Mouse (Mus musculus): Measurements from ENCODE around the gene Hmcn2.

Gene Hmcn2

DNA sequence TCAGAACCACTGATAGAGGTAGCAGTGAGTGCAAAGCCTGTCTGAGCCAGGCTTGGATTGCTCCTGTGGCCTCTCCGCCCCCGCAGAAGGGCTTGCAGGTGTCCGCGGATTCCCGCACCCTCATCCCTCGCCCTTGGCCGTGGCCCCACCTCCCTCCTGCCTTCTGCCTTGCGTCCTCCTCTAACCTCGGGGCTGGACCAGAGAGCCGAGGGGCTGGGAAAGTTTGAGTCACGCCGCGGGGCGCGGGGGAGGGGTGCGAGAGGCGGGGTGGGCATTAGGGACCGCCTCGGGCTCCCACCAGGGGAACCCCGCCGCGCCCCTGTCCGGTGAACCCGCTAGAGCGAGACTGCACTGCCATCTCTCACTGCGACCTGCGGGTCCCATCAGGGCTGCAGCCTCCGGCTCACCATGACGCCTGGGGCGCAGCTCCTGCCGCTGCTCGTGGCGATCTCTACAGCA is at the start of gene Hmcn2:
Gene Hmcn2, plus strand, starts transcription at position 409 of the 459 bp plus-strand sequence.
- DNase-seq (ENCODE audit: low read depth, low spot score), result no peak

DNA sequence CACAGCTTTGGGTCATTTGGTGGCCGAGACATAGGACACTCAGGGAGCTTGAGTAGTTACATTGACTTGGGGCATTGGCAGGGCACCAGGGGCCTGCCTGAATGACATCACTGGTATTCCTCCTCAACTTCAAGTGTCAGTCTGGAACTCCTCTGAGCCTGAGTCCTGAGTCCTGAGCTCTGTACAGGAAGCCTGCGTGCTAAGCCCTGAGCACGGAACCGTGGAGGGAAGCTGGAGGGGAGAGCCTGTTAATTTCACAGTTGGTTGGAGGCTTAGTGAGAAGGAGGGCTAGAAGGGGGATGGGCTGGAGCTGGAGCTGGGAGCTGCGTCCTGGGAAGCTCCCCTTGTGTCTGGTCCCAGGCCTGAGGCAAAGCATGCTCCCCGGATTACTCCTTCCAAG is 46.8 kb upstream of the Hmcn2 start:
- DNase-seq (ENCODE audit: low read depth, low spot score), result no peak

DNA sequence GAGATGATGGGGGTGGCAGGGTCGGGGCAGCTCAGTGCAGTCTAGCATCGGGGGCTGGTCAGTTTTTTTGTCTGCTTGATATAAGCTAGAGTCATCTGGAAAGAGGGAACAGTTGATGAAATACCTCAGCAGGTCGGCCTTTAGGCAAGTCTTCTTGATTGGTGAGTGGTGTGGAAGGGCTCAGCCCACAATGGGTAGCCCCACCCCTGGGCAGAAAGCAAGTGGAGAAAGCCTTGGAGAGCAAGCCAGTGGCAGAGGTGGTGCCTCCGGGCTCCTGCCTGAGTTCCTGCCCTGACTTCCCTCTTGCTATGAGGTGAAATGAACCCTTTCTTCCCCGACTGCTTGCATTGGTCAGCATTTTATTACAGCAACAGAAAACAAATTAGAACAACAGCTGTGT is 45.6 kb upstream of the Hmcn2 start:
- no peak for DNase-seq (ENCODE audit: low read depth, low spot score)

DNA sequence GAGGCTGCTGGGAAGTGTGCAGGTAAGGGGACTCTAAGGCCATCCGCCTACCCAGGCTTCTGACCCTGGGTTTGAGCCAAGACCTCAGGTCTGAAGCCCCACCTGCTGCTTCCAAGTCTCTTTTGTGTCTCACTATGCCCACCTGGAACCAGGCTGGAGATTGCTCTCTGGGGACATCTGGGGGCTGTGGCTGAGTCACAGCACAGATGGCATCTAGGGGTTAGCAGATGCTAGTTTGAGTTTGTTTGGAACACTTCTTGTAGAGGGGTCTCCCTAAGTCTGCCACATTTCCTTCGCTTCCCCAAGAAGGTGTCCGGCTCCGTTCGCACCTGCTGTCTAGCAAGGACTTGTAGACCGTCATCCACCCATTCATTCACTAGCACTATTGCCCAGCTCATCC is 45.0 kb upstream of the Hmcn2 start:
- no peak for DNase-seq (ENCODE audit: low read depth, low spot score)

DNA sequence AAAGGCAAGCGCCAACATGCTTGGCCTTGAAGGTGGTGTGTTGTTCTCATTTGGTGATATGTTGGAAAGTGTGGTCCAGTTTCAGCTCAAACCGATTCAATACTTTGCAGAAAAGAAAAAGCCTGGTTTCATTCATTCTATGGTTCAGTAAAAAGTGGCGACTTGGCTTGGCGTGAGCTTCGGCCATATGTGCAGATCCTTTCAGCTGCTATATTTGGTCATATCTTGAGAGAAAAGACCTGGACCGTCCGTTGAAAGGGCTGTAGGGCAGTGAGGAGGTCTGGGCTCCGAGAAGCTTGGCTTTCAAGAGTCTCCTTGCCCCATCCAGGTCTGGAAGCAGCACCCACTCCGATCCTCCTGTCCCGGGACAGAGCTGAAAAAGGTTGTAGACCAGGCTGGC is 44.4 kb upstream of the Hmcn2 start:
- DNase-seq (ENCODE audit: low read depth, low spot score), result no peak

DNA sequence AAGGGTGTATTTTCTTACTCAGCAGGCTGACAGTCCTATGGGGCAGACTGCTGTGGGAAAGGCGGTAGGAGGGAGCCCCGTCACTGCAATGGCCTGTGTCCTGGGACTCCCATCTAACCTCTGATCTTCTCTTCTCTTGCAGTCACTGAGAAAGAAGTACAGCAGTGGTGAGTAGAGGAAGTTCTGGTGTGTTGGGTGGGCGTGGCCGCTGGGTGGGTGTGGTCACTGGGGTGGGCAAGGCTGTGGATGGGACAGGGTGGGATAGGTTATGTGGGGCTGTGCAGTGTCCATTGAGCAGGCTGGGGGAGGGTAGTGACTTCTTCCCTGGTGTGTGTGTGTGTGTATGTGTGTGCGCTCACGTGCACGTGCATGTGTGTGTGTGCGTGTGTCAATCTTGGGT is 43.7 kb upstream of the Hmcn2 start:
- no peak for DNase-seq (ENCODE audit: low read depth, low spot score)

DNA sequence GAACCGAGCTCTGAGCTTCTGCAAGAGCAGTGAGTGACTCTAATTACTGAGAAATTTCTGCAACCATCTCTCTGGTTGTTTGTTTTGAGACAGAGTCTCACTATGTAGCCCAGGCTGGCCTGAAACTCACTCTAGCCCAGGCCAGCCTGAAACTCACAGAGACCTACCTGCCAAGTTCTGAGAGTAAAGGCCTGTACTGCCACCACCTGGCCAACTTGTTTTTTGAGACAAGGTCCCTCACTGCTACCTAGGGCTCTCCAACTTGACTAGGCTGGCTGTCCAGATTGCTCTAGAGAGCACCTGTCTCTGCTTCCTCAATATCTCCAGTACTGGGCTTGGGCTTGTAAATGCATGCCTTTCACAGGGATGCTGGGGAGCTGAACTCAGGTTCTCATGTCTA is 43.1 kb upstream of the Hmcn2 start:
- no peak for DNase-seq (ENCODE audit: low read depth, low spot score)

DNA sequence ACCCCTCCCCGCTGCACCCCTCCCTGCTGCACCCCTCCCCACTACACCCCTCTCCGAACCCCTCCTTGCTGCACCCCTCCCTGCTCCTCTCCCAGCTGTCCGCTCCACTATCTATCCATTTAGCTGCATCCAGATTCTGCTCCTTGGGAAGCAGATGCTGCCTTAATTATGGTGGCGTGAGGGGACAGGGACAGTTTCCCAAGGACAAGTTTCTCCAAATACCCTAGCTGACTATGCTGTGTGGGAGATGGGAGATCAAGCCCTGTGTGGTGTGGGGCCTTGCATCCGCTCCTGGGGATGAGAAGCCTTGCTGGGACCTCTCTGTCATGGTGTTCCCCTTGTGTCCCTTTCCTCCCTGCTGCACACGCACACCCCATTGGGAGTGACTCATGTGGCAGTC is 39.2 kb upstream of the Hmcn2 start:
- DNase-seq (ENCODE audit: low read depth, low spot score), result no peak

DNA sequence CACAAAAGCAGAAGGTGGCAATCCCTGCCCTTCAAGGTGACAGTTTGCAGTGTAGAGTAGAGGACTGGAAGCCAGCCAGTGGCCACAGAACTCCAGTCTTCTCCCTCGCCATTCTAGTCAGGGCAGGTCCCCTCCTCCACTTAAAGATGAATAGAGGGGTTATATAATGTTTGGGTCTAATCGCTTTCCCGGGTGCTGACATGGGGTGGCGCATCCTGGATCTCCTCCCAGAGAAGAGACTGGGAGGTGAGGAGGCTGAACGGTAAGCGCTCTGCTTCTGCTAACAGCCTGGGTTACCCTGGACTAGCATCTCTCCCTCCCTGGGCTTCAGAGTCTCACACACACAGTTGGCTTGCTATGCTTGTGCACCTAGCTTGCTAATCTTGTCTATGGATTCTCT is 36.4 kb upstream of the Hmcn2 start:
- no peak for DNase-seq (ENCODE audit: low read depth, low spot score)

DNA sequence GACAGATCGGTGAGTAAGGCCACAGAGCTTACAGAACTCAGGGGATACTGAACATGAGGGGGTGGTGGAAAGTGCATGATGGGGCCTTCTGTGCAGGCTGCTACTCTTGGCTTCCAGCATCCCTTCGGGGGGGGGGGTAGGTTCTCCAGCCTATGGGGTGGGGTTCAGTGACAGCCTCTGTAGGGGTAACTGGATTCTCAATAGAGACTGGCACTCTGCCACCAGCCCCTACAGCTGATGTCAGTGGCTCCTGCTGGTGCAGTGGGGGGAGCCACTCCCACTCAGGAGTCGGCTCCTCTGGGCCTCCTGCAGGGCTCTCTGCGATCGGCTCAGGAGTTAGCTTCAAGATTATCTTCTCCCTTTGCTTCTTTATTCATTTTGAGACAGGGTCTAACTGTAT is 35.7 kb upstream of the Hmcn2 start:
- no peak for DNase-seq (ENCODE audit: low read depth, low spot score)

DNA sequence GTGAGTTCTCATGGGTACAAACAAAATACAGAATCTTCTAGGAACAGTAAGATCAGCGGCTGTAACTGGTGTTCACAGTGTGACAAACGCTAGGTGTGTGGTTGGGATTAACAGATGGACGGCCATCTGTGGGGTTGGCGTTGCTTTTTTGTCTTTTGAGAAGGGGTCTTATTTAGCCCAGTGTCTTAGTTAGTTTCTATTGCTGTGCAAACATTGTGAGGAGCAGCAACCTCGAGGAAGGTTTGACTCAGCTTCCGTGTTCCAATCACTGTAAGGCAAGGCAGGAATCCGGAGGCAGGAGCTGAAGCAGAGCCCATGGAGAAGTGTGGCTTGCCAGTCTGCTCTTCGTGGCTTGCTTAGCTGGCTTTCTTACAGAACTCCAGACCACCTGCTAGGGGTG is 33.1 kb upstream of the Hmcn2 start:
- DNase-seq (ENCODE audit: low read depth, low spot score), result no peak

DNA sequence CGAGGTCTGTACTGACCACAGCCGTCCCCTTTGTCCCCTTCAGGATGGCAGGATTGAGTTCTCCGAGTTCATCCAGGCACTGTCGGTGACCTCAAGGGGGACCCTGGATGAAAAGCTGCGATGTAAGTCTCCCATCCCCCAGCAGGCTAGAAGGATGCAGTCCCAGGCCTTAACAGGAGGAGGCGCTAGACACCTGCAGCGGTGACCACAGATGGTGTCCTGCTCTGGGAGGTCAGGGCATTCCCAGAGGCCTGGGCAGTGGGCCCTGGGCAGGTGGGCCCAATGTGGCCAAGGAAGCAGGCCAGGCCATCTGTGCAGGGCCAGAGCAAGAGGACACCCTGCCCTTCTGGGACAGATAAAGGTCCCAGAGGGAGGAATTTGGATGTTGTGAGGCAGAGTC is 31.9 kb upstream of the Hmcn2 start:
- no peak for DNase-seq (ENCODE audit: low read depth, low spot score)

DNA sequence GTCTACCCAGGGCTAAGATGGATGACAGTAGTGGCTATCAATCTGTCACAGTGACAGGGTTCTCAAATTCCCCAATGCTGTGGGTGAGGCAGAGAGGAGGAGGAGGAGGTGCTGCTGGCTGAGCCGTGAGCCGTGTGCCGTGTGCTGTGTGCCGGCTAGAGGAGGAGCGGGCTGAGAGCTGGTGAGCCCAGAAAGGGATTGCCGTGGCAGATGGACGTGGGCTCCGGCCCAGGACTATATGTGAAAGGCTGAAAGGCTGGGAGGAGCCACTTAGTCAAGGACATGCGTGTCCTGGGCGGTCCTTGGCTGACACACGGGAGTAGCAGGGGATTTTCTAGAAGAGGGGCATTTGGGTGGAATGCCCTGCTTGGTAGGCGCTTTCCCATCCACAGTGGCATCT is 31.3 kb upstream of the Hmcn2 start:
- no peak for DNase-seq (ENCODE audit: low read depth, low spot score)

DNA sequence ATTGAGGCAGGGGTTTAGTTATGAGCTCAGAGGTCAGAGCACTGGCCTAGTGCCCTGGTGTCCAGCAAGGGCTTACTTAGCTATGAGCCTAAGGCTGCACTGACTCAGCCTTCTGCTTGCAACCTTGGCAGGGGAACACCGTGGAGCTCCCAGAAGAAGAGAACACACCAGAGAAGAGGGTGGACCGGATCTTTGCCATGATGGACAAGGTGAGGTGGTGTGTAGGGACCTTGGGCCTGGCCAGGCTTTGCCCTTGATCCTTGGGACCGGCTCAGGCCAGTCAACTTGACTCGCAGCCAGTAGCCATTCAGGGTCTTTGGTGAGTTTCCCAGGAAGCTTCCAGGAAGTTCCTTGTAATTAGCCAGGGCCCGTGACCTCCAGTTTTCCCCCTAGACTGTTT is 29.7 kb upstream of the Hmcn2 start:
- no peak for DNase-seq (ENCODE audit: low read depth, low spot score)

DNA sequence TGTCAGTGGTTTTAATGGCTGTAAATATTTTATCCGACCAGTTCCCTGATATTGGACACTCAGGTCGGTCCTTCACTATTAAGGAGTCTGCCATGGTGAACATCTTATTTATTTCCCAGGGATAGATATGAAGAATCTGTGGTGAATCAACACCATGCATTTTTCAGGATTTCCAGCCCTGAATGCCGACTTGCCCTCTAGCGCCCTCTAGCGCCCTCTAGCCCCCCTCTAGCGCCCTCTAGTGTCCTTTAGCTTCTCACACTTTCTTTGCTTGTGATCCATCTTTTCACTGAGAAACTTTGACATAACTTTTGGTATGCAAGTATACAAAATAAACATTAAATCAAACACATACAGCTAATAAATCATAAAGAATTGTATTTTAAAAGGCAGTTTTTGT is 22.8 kb upstream of the Hmcn2 start:
- DNase-seq (ENCODE audit: low read depth, low spot score), result peak; percentile 44

DNA sequence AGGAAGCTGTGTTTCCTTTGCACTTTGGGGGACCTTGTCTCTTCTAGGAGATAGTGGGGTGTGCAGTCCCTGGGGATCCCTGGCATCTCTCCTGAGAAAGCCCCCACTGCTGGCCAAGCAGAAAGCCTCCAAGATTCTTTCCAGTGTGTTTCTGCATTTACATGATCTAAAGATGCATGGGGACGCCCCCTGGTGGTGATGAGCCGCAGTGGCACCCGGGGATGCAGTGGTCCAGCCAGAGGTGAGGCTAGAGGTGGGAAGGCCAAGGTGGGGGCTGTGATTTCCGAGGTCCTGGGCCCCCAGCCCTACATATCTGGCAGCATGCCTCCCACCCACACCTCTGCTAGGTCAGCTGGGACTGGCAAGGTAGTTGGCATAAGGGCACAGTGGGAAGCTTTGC is 19.2 kb upstream of the Hmcn2 start:
- DNase-seq (ENCODE audit: low read depth, low spot score), result no peak

DNA sequence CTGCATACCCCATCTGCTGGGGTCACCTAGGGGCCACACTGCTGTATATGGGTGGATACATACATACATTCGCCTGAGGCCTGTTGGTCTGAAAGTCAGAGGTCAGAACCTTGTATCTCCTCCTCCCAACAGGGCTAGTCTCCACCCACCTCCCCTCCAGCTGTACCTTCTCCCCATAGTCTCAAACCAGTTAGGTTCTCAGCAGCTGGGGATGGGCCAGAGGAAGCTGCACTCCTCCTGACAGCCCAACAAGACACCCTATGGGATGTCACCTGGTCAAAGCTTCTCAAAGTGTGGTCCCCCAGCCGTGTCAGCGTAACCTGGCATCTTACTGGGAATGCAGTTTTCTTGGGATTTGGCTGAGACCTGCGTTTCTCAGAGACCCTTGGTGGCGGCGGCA is 17.8 kb upstream of the Hmcn2 start:
- DNase-seq (ENCODE audit: low read depth, low spot score), result no peak

DNA sequence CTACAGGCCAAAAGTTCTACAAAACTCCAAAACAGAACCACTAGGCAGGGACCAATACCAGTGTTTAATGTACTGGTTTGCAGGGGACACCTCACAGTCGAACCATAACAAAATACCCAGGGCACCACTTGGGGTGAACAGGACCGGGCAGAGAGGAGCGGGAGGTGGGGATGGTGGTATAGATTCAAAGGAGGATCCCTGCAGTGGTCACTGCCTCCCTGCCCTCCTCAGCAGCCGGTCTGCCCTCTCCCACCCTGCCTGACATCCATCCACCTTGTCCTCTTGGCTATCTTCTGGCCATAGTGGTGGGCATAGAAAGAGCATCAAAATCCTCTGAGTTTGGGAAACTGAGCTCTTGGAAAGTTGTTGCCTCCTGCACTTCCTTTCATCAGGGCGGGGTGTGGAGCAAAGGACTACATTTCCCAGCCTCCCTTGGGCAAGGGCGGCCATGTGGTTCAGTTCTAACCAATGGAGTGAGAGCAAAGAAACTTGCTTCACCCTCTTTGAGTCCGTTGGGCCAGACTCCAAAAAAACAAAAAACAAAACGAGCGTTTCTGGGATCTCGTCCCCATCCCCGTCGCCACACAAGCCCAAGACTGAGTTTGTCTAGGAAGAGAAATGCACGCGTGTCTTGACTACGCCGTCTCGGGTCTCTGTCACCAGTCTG is 16.5 kb upstream of the Hmcn2 start:
- no peak for DNase-seq (ENCODE audit: low read depth, low spot score)

DNA sequence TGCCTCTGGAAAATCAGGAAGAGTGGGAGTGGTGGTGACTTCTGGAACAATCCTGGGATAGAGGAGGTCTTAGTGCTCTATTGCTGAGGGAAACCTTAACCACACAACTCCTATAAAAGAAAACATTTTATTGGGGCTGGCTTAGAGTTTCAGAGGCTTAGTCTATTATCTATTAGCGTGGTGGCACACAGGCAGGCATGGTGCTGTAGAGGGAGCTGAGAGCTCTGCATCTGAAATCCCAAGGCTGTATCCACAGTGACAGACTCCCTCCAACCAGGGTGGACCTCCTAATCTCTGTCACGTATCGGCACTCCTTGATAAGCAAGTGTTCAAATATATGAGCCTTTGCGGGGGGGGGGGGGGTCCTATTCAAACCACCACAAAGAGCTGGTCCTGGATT is 15.4 kb upstream of the Hmcn2 start:
- DNase-seq (ENCODE audit: low read depth, low spot score), result no peak

DNA sequence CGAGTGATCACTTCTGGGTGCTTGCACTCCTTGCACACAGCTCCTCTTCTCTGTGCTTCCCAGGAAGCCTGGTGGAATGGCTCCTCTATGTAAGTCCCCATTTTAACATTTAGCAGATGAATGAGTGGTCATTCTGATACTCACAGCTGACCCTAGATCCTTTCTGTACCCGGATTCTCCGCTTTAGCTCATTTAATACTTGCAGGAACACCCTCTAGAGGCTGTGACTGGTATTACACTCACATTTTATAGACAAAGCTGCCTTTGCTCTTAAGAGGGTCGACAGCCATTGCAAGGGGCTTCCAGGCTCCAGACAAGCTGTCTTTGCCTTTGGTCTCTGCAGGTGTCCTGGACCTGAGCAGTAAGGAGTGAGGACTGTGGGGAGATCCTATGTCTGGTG is 14.9 kb upstream of the Hmcn2 start:
- DNase-seq (ENCODE audit: low read depth, low spot score), result no peak

DNA sequence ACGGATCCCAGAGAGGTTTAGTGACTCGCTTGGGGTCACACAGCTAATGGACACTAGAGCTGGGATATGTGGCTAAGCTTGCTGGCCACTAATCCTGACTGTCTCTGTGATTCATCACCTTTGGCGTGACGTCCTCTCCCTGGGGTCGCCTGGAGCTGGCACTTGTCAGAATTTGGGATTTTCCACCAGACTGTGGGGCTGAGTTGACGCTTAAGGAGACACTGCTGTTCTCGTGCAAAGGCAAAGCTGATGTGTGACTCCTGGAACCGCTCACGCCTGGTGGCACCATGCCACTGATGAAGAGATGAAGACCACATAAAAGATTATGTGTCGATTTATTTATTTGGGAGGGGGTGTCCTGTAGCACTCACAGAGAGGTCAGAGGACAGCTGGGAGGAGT is 14.2 kb upstream of the Hmcn2 start:
- DNase-seq (ENCODE audit: low read depth, low spot score), result no peak

DNA sequence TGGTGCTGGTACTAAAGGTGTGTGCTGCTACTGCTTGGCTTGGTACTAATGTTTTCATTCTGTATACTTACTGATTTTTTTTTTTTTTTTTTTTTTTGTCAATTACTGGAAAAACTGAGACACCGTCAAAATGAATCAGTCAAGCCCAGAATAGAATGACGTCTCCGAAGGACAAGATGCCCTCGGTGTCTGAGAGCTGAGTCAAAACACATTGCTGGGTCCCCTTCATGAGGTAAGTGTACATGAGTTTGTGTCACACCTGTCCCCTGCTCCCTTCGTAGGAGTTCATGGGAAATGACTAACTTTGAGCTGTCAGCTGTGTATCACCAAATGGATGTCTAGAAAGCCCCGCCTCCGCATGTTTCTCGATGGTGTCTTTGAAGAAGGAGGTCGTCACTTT is 11.0 kb upstream of the Hmcn2 start:
- DNase-seq (ENCODE audit: low read depth, low spot score), result no peak

DNA sequence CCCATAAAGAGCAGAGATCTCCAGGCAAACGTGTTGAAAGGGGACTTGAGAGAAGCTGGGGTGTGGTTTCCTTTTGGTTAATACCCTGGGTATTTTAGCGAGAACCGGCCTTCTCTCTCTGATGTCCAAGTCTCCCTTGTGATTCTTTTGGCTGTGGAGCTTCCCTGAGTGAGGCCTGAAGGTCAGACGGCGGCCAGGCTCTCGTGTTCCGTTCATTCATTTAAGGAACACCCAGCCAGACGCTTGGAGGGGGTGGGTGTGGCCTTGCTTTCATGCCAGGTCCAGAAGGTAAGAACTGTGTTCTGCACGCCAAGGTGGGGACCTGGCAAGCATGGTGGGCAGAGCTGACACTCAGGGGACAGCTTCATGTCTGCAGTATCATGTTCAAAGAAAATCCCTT is 10.0 kb upstream of the Hmcn2 start:
- DNase-seq (ENCODE audit: low read depth, low spot score), result no peak
